Mouse (Mus musculus): ENCODE data around the gene Hnrnph3. TPM values are rescaled to one million over a fixed set of nuclear protein-coding genes. Genes with fewer than 3 reads are reported as not detected.

The Hnrnph3 gene
- polyA plus RNA-seq, 1 experiment: 25.0 TPM

DNA sequence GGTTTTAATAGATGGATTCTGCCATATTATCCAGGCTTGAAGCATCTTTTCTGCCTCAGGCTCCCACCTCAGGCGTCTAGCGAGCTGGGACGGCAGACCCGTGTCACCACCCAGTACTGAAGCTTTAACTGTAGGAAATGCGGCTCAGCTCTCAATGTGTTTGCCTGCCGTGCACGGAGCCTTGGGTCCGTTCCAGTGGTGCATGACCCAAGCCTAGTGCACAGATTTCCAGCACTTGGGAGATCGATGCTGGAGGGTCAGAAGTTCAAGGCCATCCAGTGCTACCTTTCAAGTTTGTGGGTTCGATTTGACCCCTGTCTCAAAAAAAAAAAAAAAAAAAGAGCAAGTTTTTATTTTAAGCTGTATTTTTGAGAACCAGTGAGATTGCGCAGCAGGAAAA lies 58.2 kb downstream of the Hnrnph3 start:
- Histone ChIP-seq H3K36me3 (ENCODE audit: control insufficient read depth, insufficient read depth, low read length) (no peaks in the 10 kb centered on the region), H3K27ac (ENCODE audit: insufficient read depth, low read depth, low read length) (no peak overlapping the region), H3K4me3 (ENCODE audit: insufficient read depth, low read depth, low read length) (no peak overlapping the region), H3K4me1 (ENCODE audit: control insufficient read depth, insufficient read depth, low read length) (no peaks in the 10 kb centered on the region), H3K27me3 (replicated peaks; ENCODE audit: control insufficient read depth, insufficient read depth, low read length) (no peaks in the 10 kb centered on the region)
- DNase-seq: no peak
- 72% methylated on average over 11 of the region's 11 CpGs for WGBS
- TF ChIP-seq CTCF (conservative IDR thresholded peaks at IDR 0.05; ENCODE audit: insufficient read depth, insufficient read length, low read depth, low read length) (no peak), POLR2A (IDR thresholded peaks at IDR 0.05; ENCODE audit: low read depth, low read length) (no peak)

Other genes with a start within 250 kb of the Hnrnph3 start
- gene Ccar1, start 231.9 kb downstream of the Hnrnph3 start, polyA plus RNA-seq (2012; rRNA removed): 58.6 and 65.2 TPM in 2 replicates
- 1.4 and 1.7 TPM in 2 replicates for gene Tet1, start 115.2 kb downstream of the Hnrnph3 start, polyA plus RNA-seq (2012; rRNA removed)
- gene Slc25a16, start 103.6 kb downstream of the Hnrnph3 start, polyA plus RNA-seq (2012; rRNA removed): 105 and 143 TPM in 2 replicates
- gene Dna2, start 77.2 kb downstream of the Hnrnph3 start, polyA plus RNA-seq (2012; rRNA removed): 6.9 TPM in 2 replicates
- gene Rufy2, start 44.0 kb downstream of the Hnrnph3 start, polyA plus RNA-seq (2012; rRNA removed): 3.3 and 4.0 TPM in 2 replicates
- 22.4 and 25.5 TPM in 2 replicates for gene Pbld2, start 98 bp upstream of the Hnrnph3 start, polyA plus RNA-seq (2012; rRNA removed)
- gene Pbld1, start 35.9 kb upstream of the Hnrnph3 start, polyA plus RNA-seq (2012; rRNA removed): 163 and 168 TPM in 2 replicates
- 0.19 and 0.28 TPM in 2 replicates for gene Atoh7, start 75.4 kb upstream of the Hnrnph3 start, polyA plus RNA-seq (2012; rRNA removed)
- gene Mypn, start 179.7 kb upstream of the Hnrnph3 start, polyA plus RNA-seq (2012; rRNA removed): 0.74 TPM in 1 of 2 replicates, not detected in the other
- 16.2 and 17.7 TPM in 2 replicates for gene Herc4, start 219.6 kb upstream of the Hnrnph3 start, polyA plus RNA-seq (2012; rRNA removed)